Mouse (Mus musculus): Measurements from ENCODE around the gene Wbp1l.

Wbp1l gene

GRCm38 (mm10) chr19:46629807-46630206, 30.9 kb downstream of the Wbp1l start:
- DNase-seq (ENCODE audit: low spot score), result no peak

GRCm38 (mm10) chr19:46631637-46632036, 32.8 kb downstream of the Wbp1l start:
- DNase-seq (ENCODE audit: low spot score), result no peak

GRCm38 (mm10) chr19:46635766-46636165, 36.9 kb downstream of the Wbp1l start:
- DNase-seq (ENCODE audit: low spot score), result no peak

GRCm38 (mm10) chr19:46637598-46637997, 38.7 kb downstream of the Wbp1l start:
- DNase-seq (ENCODE audit: low spot score), result no peak

GRCm38 (mm10) chr19:46639053-46639452, 40.2 kb downstream of the Wbp1l start:
- no peak for DNase-seq (ENCODE audit: low spot score)

- DNase-seq (ENCODE audit: low spot score), result no peak
These were observed 40.6 kb downstream of the Wbp1l start for GRCm38 (mm10) chr19:46639496-46639895.

GRCm38 (mm10) chr19:46640780-46641179, 41.9 kb downstream of the Wbp1l start:
- no peak for DNase-seq (ENCODE audit: low spot score)

GRCm38 (mm10) chr19:46641420-46642085, 42.7 kb downstream of the Wbp1l start:
- peak; percentile 37 for DNase-seq (ENCODE audit: low spot score)

- no peak for DNase-seq (ENCODE audit: low spot score)
These were observed 43.4 kb downstream of the Wbp1l start for GRCm38 (mm10) chr19:46642136-46642753.

- DNase-seq (ENCODE audit: low spot score), result no peak
These were observed 44.4 kb downstream of the Wbp1l start for GRCm38 (mm10) chr19:46643236-46643635.

GRCm38 (mm10) chr19:46644343-46644792, 45.5 kb downstream of the Wbp1l start:
- DNase-seq (ENCODE audit: low spot score), result no peak

GRCm38 (mm10) chr19:46644793-46645602, 46.1 kb downstream of the Wbp1l start:
- DNase-seq (ENCODE audit: low spot score), result no peak

GRCm38 (mm10) chr19:46646041-46646481, 47.2 kb downstream of the Wbp1l start:
- no peak for DNase-seq (ENCODE audit: low spot score)

- no peak for DNase-seq (ENCODE audit: low spot score)
These were observed 48.4 kb downstream of the Wbp1l start for GRCm38 (mm10) chr19:46647254-46647653.

- DNase-seq (ENCODE audit: low spot score), result no peak
These were observed 49.0 kb downstream of the Wbp1l start for GRCm38 (mm10) chr19:46647850-46648249.

GRCm38 (mm10) chr19:46648565-46648964, 49.7 kb downstream of the Wbp1l start:
- no peak for DNase-seq (ENCODE audit: low spot score)

- no peak for DNase-seq (ENCODE audit: low spot score)
These were observed 54.3 kb downstream of the Wbp1l start for GRCm38 (mm10) chr19:46653188-46653587.

- no peak for DNase-seq (ENCODE audit: low spot score)
These were observed 54.8 kb downstream of the Wbp1l start for GRCm38 (mm10) chr19:46653616-46654235.

- no peak for DNase-seq (ENCODE audit: low spot score)
These were observed 56.7 kb downstream of the Wbp1l start for GRCm38 (mm10) chr19:46655626-46656025.

GRCm38 (mm10) chr19:46656151-46656840, 57.4 kb downstream of the Wbp1l start:
- no peak for DNase-seq (ENCODE audit: low spot score)

- no peak for DNase-seq (ENCODE audit: low spot score)
These were observed 58.6 kb downstream of the Wbp1l start for GRCm38 (mm10) chr19:46657339-46658020.
